Mouse (Mus musculus): ENCODE results near the gene Bbs12.

The Bbs12 gene

GRCm38 (mm10) chr3:37312370-37312941 is at the start of gene Bbs12, which contains the start of gene Cetn4:
TSS of gene Bbs12 (plus strand) at chr3:37312554.
TSS of gene Cetn4 (minus strand) at chr3:37312708.
- in situ Hi-C loops (cut with MboI, MseI), result loop anchor here (25.0 kb wide), 1 partner anchor 350 kb away; no protein-coding TSS in a partner anchor

DNA sequence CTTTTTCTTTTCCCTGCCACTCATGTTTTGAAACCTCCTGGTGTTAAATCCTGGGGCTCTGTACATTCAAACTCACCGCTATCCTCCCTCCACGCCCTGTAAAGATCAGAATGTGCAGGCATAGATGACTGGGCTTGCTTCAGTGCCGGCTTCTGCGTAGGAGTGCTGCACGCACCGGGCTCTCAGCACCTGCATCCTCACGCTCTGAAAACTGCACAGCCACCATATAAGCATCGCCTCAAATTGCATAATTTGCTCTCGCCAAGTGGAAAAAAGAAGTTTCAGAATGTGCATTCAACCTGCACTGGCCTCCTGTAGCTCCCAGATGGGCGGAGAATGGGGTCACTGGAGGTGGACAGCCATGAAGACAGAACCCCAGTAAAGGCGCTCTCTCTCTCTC is 44.0 kb upstream of the Bbs12 start:
- in situ Hi-C loops (cut with MboI, MseI), result loop anchor here (5.0 to 10.0 kb wide), 2 partner anchors 36 to 64 kb away; partner anchors contain the start of gene Il21

- in situ Hi-C loops (cut with MboI, MseI), result loop anchor here (5.0 to 10.0 kb wide), 2 partner anchors 38 to 65 kb away; partner anchors contain the start of gene Il21
Observed at GRCm38 (mm10) chr3:37269926-37270325, 42.4 kb upstream of the Bbs12 start.

DNA sequence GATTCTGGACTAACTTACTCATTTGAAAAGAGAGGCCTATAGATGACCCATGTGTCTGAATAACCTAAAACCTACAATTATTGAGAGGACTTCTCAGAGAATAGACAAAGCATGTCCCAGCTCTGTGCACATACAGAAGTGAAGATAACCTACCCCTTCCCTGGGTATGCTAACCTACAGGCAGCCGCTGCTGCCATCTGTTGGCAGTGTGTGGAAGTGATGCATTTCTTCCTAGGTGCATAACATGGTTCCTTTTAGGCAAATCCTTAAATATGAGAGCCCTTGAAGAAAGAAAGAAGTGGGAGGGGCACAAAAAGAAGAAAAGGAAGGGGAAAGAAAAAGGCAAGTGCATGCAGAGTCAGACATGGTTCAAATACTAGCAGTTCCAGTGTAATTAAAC is 41.1 kb upstream of the Bbs12 start:
- in situ Hi-C loops (cut with MboI, MseI), result no loop called here

GRCm38 (mm10) chr3:37273092-37273491 is 39.3 kb upstream of the Bbs12 start:
- in situ Hi-C loops (cut with MboI, MseI), result no loop called here

- in situ Hi-C loops (cut with MboI, MseI), result no loop called here
Observed at GRCm38 (mm10) chr3:37274661-37275060, 37.7 kb upstream of the Bbs12 start.

GRCm38 (mm10) chr3:37280221-37280620 is 32.1 kb upstream of the Bbs12 start:
- in situ Hi-C loops (cut with MboI, MseI), result loop anchor here (5.0 kb wide), 1 partner anchor 148 kb away; no protein-coding TSS in a partner anchor

- in situ Hi-C loops (cut with MboI, MseI), result loop anchor here (5.0 kb wide), 1 partner anchor 149 kb away; no protein-coding TSS in a partner anchor
Observed at GRCm38 (mm10) chr3:37280871-37281270, 31.5 kb upstream of the Bbs12 start.

- in situ Hi-C loops (cut with MboI, MseI), result loop anchor here (5.0 kb wide), 1 partner anchor 150 kb away; no protein-coding TSS in a partner anchor
Observed at GRCm38 (mm10) chr3:37282299-37282922, 29.9 kb upstream of the Bbs12 start.

DNA sequence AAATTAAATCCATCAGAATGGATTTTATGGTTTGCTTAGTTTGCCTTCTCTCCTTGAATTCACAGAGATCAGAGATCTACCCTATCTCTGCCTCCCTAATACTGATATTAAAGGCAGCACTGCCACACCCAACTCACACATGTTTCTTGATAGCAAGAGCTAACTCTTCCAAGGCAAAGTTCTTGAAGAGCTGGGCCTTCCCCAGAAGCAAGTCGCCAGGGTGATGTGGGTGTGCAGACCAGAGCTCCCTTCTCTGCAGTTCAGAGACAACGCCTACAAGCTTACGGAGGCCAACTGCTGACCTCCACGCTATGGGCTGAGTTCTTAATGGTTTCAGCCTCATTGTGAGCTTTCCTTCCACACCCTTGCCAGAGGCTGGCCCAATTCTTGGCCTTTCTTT is 29.1 kb upstream of the Bbs12 start:
- in situ Hi-C loops (cut with MboI, MseI), result loop anchor here (5.0 kb wide), 1 partner anchor 151 kb away; no protein-coding TSS in a partner anchor

DNA sequence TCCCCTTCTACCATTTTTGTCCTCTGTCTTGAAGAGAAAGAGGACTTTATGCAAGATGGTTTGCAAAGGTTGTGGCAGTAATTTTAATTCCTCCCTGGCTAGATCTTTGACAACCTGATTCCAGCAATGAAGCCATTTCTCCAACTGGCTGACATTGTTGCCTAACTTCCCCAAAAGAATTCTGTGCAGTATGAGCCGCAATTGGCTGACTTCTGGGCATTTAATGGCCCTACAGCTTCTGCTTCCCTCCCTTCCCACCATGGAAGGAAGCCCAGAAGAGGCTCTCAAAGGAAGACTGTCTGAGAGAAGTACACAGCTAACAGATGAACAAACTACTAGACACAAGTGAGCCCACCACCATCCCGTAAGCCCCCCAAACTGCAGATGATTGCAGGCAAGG is 23.1 kb upstream of the Bbs12 start:
- in situ Hi-C loops (cut with MboI, MseI), result no loop called here

- in situ Hi-C loops (cut with MboI, MseI), result no loop called here
Observed at GRCm38 (mm10) chr3:37290881-37291541, 21.3 kb upstream of the Bbs12 start.

GRCm38 (mm10) chr3:37291929-37292328 is 20.4 kb upstream of the Bbs12 start:
- in situ Hi-C loops (cut with MboI, MseI), result no loop called here

DNA sequence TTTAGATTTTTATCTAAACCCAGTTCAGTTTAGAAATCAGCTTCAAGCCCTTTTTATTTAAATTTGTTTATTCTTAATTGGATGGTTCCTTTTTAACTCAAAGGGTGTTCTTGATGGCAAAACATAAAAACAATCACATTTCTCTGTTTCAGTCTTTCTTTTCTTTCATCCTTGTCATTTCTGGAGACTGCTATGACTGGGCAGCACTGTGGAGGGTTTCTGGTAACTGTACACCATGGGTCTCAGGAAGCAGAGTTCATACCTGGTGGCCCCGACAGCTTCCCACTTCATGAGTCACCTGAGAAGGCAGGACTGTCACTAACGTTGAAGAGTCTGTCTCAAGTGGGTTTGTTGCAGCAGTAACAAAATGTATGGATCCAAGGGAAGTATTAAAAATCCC is 19.7 kb upstream of the Bbs12 start:
- in situ Hi-C loops (cut with MboI, MseI), result no loop called here

DNA sequence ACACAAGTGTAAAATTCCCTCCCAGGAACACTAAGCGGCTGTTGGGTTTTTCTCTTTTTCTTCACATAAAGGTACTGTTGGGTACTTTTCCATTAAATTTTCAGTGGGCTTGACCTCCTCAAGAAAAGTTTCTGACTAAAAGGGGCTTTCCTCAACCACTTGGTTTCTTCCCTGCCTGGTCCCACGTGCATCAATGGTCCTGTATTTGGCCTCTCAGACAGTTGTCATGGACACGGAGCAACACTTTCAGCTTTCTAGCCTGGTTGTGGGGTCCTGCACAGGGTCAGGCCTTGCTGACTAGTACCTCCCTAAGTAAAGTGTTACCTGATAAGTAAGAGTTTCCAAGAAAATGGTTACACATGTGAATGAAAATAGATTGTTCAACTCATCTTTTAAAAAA is 12.9 kb upstream of the Bbs12 start:
- in situ Hi-C loops (cut with MboI, MseI), result loop anchor here (5.0 kb wide), 1 partner anchor 92 kb away; no protein-coding TSS in a partner anchor

DNA sequence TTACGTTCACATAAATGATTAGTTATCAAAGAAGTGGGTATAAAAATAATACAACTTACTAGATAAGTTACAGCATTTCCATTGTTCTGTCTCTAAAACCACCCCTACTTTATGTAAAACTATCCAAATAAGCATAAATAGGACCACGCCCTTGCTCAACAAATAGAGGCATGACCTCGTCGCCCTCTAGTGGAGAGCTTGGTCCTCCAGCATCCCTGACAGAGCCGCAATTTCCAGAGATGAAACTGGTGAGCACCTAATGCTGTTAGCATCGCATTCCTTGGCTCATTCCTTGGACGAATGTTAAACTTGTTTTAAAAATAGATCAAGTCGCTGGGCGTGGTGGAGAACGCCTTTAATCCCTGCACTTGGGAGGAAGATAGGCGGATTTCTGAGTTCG is 9.7 kb upstream of the Bbs12 start:
- in situ Hi-C loops (cut with MboI, MseI), result loop anchor here (25.0 kb wide), 1 partner anchor 360 kb away; no protein-coding TSS in a partner anchor

GRCm38 (mm10) chr3:37303392-37304139 is 8.8 kb upstream of the Bbs12 start:
- in situ Hi-C loops (cut with MboI, MseI), result loop anchor here (25.0 kb wide), 1 partner anchor 359 kb away; no protein-coding TSS in a partner anchor

GRCm38 (mm10) chr3:37311897-37312369 is 421 bp upstream of the Bbs12 start:
- in situ Hi-C loops (cut with MboI, MseI), result loop anchor here (25.0 kb wide), 1 partner anchor 350 kb away; no protein-coding TSS in a partner anchor

DNA sequence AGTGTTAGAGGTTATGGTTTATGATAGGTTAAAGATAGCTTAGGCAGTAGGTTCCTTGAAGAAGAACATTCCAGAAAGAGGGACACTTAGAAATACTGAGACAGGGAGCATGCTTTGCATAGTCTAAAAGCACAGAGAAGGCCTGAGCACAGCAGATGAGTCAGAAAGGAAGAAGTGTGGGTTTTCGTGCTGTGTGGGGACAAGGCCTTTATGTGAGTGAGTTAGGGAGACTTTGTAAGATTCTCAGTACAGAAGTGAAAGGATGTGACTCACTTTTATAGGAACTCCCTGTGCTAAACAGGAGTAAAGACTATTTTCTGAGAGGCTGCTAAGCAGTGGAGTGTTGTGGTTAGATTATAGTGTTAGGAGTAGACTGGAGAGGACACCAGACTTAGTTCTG is 1.0 kb downstream of the Bbs12 start:
- in situ Hi-C loops (cut with MboI, MseI), result loop anchor here (25.0 kb wide), 1 partner anchor 349 kb away; no protein-coding TSS in a partner anchor

- in situ Hi-C loops (cut with MboI, MseI), result loop anchor here (25.0 kb wide), 1 partner anchor 346 kb away; no protein-coding TSS in a partner anchor
Observed at GRCm38 (mm10) chr3:37316233-37316632, 3.9 kb downstream of the Bbs12 start.

DNA sequence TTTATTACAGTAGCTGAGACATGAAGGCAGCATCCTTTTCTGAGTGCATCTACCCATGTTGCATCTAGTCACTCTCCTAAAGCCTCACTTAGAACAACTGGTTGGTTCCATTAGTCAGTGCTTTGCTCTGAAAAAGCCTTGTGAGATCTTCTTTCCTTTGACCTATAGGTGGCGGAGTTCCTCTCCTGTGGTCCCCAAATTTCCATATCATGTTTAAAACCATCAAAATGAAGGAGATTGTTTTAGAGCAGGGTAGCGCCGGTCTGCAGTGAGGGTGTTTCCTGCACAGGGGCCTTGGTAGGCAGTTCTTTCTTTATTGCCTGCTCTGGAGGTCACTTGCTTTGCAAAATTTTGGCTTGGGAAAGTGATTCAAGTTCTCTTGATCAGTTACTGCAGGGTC is 12.0 kb downstream of the Bbs12 start:
- in situ Hi-C loops (cut with MboI, MseI), result loop anchor here (5.0 to 25.0 kb wide), 2 partner anchors 38 to 338 kb away; no protein-coding TSS in a partner anchor

Measured in T-helper 2 cell (primary cell).